Mouse (Mus musculus): ENCODE measurements around the gene Ndufa5. TPM values are rescaled to one million over a fixed set of nuclear protein-coding genes. Genes with fewer than 3 reads are reported as not detected.

Ndufa5 gene
- polyA plus RNA-seq, 1 experiment from 2014 or later = 625 TPM

DNA sequence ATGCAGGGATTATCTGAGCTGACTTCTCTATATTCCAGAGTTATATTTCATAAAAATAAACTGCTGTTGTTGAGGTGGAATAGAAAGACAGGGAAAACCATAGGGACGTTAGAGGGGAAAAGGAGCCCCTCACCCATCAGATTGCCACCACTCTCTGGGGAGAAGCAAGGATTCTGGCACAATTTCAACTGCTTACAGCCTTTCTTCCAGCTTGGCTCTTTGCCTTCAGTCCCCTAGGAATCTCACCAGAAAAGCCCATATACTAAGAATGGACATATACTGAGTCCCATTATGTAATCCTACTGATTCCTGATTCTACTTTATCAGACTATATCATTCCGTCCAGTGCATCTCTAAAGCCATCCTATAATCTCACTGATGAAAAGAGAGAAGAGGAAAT lies 23.7 kb downstream of the Ndufa5 start:
- Histone ChIP-seq H3K27ac (ENCODE audit: low read depth, low read length) (no peak overlapping the region), H3K9me3 (replicated peaks; ENCODE audit: control insufficient read depth, low read length) (no peaks in the 10 kb centered on the region), H3K4me2 (no peak overlapping the region), H3K4me1 (ENCODE audit: control insufficient read depth, insufficient read depth, low read length) (no peaks in the 10 kb centered on the region), H3K4me3 (ENCODE audit: low read depth, low read length) (no peak overlapping the region), H3K9ac (ENCODE audit: low read depth, low read length) (no peak overlapping the region), H3K36me3 (ENCODE audit: control insufficient read depth, insufficient read depth, low read length) (no peaks in the 10 kb centered on the region), H3K27me3 (ENCODE audit: control insufficient read depth, insufficient read depth, low read length) (no peaks in the 10 kb centered on the region)
- WGBS (ENCODE audit: insufficient replicate concordance) = 71% methylated on average over 2 of the region's 2 CpGs
- ATAC-seq (replicated peaks; ENCODE audit: insufficient number of reproducible peaks, low FRiP score, low TSS enrichment) = no peak

DNA sequence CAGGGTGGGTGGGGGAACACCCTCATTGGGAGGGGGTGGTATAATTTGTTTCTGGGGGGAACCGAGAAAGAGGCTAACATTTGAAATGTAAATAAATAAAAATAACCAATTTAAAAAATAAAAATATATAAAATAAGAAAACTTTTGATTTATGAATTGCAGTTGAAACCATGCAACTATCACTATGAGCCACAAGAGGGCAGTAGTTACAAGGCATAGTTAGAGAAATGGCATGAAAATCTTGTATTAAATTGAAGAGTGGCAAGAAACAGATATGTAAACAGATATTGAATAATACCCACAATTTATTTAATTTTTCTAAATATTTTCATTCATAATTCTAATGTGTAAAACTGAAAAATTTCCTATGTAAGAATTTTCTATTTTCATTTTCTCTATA lies 37.5 kb downstream of the Ndufa5 start:
- Histone ChIP-seq H3K36me3 (ENCODE audit: control insufficient read depth, insufficient read depth, low read length) (no peaks in the 10 kb centered on the region), H3K9ac (ENCODE audit: low read depth, low read length) (no peak overlapping the region), H3K9me3 (replicated peaks; ENCODE audit: control insufficient read depth, low read length) (no peaks in the 10 kb centered on the region), H3K4me2 (no peak overlapping the region), H3K4me1 (ENCODE audit: control insufficient read depth, insufficient read depth, low read length) (no peaks in the 10 kb centered on the region), H3K4me3 (ENCODE audit: low read depth, low read length) (no peak overlapping the region), H3K27me3 (ENCODE audit: control insufficient read depth, insufficient read depth, low read length) (no peaks in the 10 kb centered on the region), H3K27ac (ENCODE audit: low read depth, low read length) (no peak overlapping the region)
- ATAC-seq (replicated peaks; ENCODE audit: insufficient number of reproducible peaks, low FRiP score, low TSS enrichment) = no peak
- 6% methylated on average over 1 of the region's 1 CpGs for WGBS (ENCODE audit: insufficient replicate concordance)

DNA sequence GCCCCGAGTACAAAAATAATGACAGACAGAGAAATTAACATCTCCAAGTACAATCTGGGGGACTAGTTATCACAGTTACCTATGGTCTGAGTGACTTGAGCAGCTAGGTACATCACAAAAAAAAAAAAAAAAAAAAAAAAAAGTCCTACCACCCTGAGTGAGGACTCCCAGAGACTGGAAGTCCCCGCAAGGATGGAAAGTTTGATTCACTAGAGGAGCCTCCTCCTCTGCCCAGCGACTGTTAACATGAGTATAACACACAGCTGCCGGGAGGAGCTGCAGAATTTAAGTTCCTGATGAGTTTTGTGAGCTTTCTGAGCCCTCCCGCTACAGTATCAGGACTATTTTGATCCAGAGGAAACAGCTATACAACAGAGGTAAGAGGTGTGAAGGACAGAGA lies 41.3 kb downstream of the Ndufa5 start:
- no peak overlapping the region for H3K9ac ChIP-seq (ENCODE audit: low read depth, low read length)
- H3K4me1 ChIP-seq (ENCODE audit: control insufficient read depth, insufficient read depth, low read length) = no peaks in the 10 kb centered on the region
- no peak overlapping the region for H3K4me2 ChIP-seq
- no peaks in the 10 kb centered on the region for H3K9me3 ChIP-seq (replicated peaks; ENCODE audit: control insufficient read depth, low read length)
- H3K4me3 ChIP-seq (ENCODE audit: low read depth, low read length) = no peak overlapping the region
- no peaks in the 10 kb centered on the region for H3K36me3 ChIP-seq (ENCODE audit: control insufficient read depth, insufficient read depth, low read length)
- WGBS (ENCODE audit: insufficient replicate concordance) = 63% methylated on average over 5 of the region's 5 CpGs
- H3K27me3 ChIP-seq (ENCODE audit: control insufficient read depth, insufficient read depth, low read length) = no peaks in the 10 kb centered on the region
- no peak overlapping the region for H3K27ac ChIP-seq (ENCODE audit: low read depth, low read length)
- no peak for ATAC-seq (replicated peaks; ENCODE audit: insufficient number of reproducible peaks, low FRiP score, low TSS enrichment)

DNA sequence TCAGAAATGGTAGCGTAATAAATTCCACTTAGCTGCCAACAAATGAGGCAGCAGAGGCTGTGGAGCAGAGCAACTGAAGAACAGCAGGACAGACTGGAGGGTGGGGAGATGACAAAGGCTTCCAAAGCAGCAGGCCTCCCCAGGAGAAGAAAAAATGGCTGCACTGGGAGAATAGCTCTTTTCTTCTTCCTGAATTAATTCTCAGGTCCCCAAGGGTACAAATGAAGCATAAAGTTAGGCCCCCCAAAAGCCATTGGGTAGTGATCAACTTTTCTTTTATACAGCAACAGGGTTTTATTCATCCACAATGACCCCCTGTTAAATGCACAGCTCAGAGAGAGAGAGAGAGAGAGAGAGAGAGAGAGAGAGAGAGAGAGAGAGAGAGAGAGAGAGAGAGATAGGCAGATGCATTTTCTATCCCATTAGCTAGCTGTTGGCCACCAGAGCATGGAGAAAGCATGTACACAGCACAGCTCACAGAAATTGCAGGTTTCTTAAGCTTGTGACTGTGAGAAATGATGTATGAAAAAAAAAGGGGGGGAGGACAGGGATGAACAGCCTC lies 57.2 kb downstream of the Ndufa5 start:
- Histone ChIP-seq H3K36me3 (ENCODE audit: control insufficient read depth, insufficient read depth, low read length) (no peaks in the 10 kb centered on the region), H3K4me3 (ENCODE audit: low read depth, low read length) (no peak overlapping the region), H3K9ac (ENCODE audit: low read depth, low read length) (no peak overlapping the region), H3K4me1 (ENCODE audit: control insufficient read depth, insufficient read depth, low read length) (no peaks in the 10 kb centered on the region), H3K4me2 (no peak overlapping the region), H3K9me3 (replicated peaks; ENCODE audit: control insufficient read depth, low read length) (no peaks in the 10 kb centered on the region), H3K27me3 (ENCODE audit: control insufficient read depth, insufficient read depth, low read length) (no peaks in the 10 kb centered on the region), H3K27ac (ENCODE audit: low read depth, low read length) (no peak overlapping the region)
- no peak for ATAC-seq (replicated peaks; ENCODE audit: insufficient number of reproducible peaks, low FRiP score, low TSS enrichment)
- 82% methylated on average over 1 of the region's 1 CpGs for WGBS (ENCODE audit: insufficient replicate concordance)

DNA sequence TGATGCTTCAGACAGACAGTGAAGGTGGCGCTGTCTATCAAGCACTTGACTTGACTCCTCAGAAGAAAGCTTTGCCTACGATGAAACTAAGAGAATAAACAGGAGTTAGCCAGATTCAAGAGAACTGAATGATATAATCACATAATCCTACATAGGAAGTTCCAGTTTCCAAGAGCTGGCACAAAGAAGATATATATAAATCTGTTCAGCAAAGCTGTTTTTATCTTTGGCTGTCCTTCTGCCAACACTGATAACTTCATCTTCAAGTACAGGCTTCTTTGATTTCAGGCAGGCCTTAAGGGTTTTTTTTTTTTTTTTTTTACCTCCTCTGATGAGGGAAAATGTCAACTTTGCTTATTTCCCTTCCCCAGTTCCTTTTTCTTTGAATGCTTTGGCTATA lies 57.7 kb downstream of the Ndufa5 start:
- H3K36me3 ChIP-seq (ENCODE audit: control insufficient read depth, insufficient read depth, low read length) = no peaks in the 10 kb centered on the region
- no peaks in the 10 kb centered on the region for H3K27me3 ChIP-seq (ENCODE audit: control insufficient read depth, insufficient read depth, low read length)
- H3K4me1 ChIP-seq (ENCODE audit: control insufficient read depth, insufficient read depth, low read length) = no peaks in the 10 kb centered on the region
- no peak overlapping the region for H3K4me3 ChIP-seq (ENCODE audit: low read depth, low read length)
- 81% methylated on average over 2 of the region's 2 CpGs for WGBS (ENCODE audit: insufficient replicate concordance)
- no peaks in the 10 kb centered on the region for H3K9me3 ChIP-seq (replicated peaks; ENCODE audit: control insufficient read depth, low read length)
- ATAC-seq (replicated peaks; ENCODE audit: insufficient number of reproducible peaks, low FRiP score, low TSS enrichment) = no peak
- no peak overlapping the region for H3K4me2 ChIP-seq
- no peak overlapping the region for H3K9ac ChIP-seq (ENCODE audit: low read depth, low read length)
- H3K27ac ChIP-seq (ENCODE audit: low read depth, low read length) = no peak overlapping the region

Other genes with a start within 250 kb of the Ndufa5 start
- 0.30 and 0.48 TPM in 2 replicates for gene Iqub, start 12.9 kb downstream of the Ndufa5 start, polyA plus RNA-seq (2014; fragmentation: Nextera tagmentation; extraction: Ambion mirVana)
- gene Asb15, start 131 bp upstream of the Ndufa5 start, polyA plus RNA-seq (2014; fragmentation: Nextera tagmentation; extraction: Ambion mirVana) = 0.11 and 0.15 TPM in 2 replicates
- 43.7 and 53.6 TPM in 2 replicates for gene Lmod2, start 69.7 kb upstream of the Ndufa5 start, polyA plus RNA-seq (2014; fragmentation: Nextera tagmentation; extraction: Ambion mirVana)
- gene Wasl, start 137.0 kb upstream of the Ndufa5 start, polyA plus RNA-seq (2014; fragmentation: Nextera tagmentation; extraction: Ambion mirVana) = 37.5 and 47.1 TPM in 2 replicates
- not detected in 2 replicates for gene Hyal6, start 205.2 kb upstream of the Ndufa5 start, polyA plus RNA-seq (2014; fragmentation: Nextera tagmentation; extraction: Ambion mirVana)
- not detected in 2 replicates for gene Hyal4, start 220.3 kb upstream of the Ndufa5 start, polyA plus RNA-seq (2014; fragmentation: Nextera tagmentation; extraction: Ambion mirVana)